Mouse (Mus musculus) lung, adult 2 months (tissue): ENCODE results near the gene Akip1.

Experiments used
- CTCF ChIP-seq: fragments of 200-500 bp; IDR thresholded peaks from 2 replicates; pipeline ENCODE4 v1.5.1; 2011; ENCODE audit warnings: mild to moderate bottlenecking, low read length, control low read depth; ENCODE audit not compliant: insufficient read depth
- POLR2A ChIP-seq: fragments of 200-500 bp; IDR thresholded peaks from 2 replicates; pipeline ENCODE4 v1.6.1; 2011; ENCODE audit warnings: low read depth, mild to moderate bottlenecking, control low read depth, low read length, borderline replicate concordance; ENCODE audit errors: extremely low read depth

GRCm38 (mm10) chr7:109723697-109724096 is 20.2 kb downstream of the Akip1 start, which contains the start of gene BC051019:
- 0 out of 2 replicates have a peak, but pooled peaks have one; percentile 15 for TF ChIP-seq POLR2A
- no peak for TF ChIP-seq CTCF
